Mouse (Mus musculus) cerebellum, adult 2 months (tissue): ENCODE results near the gene Mreg.

ENCODE experiments used
- CTCF ChIP-seq: fragments of 200-500 bp; IDR thresholded peaks from 2 replicates; pipeline ENCODE4 v1.5.1; 2011; ENCODE audit warnings: low read depth, mild to moderate bottlenecking, control low read depth, low read length, moderate library complexity, borderline replicate concordance; ENCODE audit not compliant: insufficient read depth
- POLR2A ChIP-seq: fragments of 200-500 bp; IDR thresholded peaks from 2 replicates; pipeline ENCODE4 v1.6.1; 2011; ENCODE audit warnings: low read length, control low read depth, borderline replicate concordance; ENCODE audit not compliant: insufficient read depth

DNA sequence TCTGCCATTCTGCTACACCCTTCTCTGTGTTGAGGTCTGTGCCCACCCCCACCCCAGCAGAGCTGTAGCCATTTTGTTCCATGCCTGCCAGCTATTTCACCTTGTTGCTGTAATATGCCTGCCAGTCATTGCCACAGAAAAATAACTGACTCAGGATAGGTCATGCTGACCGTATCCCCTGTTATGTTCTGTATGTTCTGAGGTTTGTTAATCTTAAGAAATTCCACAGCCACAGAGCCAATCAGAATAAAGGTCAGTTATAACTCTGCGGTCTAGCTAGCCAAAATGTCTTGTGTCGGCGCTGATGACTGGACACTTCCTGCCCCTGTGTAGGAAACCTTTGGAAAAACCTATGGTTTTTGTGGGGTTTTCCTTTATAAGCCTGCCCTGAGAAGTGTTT, 67.7 kb downstream of the Mreg start:
- TF ChIP-seq CTCF (no peak), POLR2A (no peak)
